Mouse (Mus musculus) left cerebral cortex, postnatal 14 days (tissue): ENCODE measurements around the gene Hmga1b. TPM values are rescaled to one million over a fixed set of nuclear protein-coding genes. Genes with fewer than 3 reads are reported as not detected.

Experiments
- DNase-seq, 2 experiments: peaks; one replicate each; pipeline ENCODE4 v3.0.0; 2021 to 2022; ENCODE audit warnings: low spot score in 2 of 2, mixed read lengths in 1 of 2
- intact Hi-C: fragments of 180-260 bp; cut with DNase I; formaldehyde crosslinking; loops from one replicate; pipeline ENCODE4 v1.15.1; 2025
- total RNA-seq, 2 experiments: library from RNA; stranded (reverse); gene quantifications; 2 replicates each; pipeline ENCODE4 v1.2.3; 2021

Hmga1b gene
- total RNA-seq, 2 experiments from 2014 or later, result 25.9 to 30.1 TPM

GRCm38 (mm10) chr11:120805375-120806298 lies 43.0 kb downstream of the Hmga1b start:
- intact Hi-C loops, result no loop called here
- no peak for DNase-seq

- intact Hi-C loops, result no loop called here
These were observed 45.4 kb downstream of the Hmga1b start for GRCm38 (mm10) chr11:120808010-120808409.

GRCm38 (mm10) chr11:120812068-120812467 lies 49.5 kb downstream of the Hmga1b start:
- no peak for DNase-seq
- intact Hi-C loops, result no loop called here

More at GRCm38 (mm10) chr11:120808010-120808409, 45.4 kb downstream of the Hmga1b start:
- no peak for DNase-seq

Other genes starting within 250 kb of the Hmga1b start
- under 1 TPM; 0.17 to 0.18 TPM for gene Gcgr, start 232.1 kb upstream of the Hmga1b start, total RNA-seq
- 100 to 1,000 TPM in 1 of 2 experiments, 10 to 100 TPM in 1; 95.9 to 101 TPM for gene Mcrip1, start 213.1 kb upstream of the Hmga1b start, total RNA-seq
- gene Ppp1r27, start 211.7 kb upstream of the Hmga1b start, total RNA-seq, result not detected
- gene P4hb, start 189.5 kb upstream of the Hmga1b start, total RNA-seq, result 100 to 1,000 TPM; 125 to 127 TPM
- gene Arhgdia, start 181.2 kb upstream of the Hmga1b start, total RNA-seq, result 100 to 1,000 TPM; 397 to 401 TPM
- 10 to 100 TPM; 65.4 to 72.9 TPM for gene Alyref, start 164.4 kb upstream of the Hmga1b start, total RNA-seq
- 100 to 1,000 TPM in 1 of 2 experiments, 10 to 100 TPM in 1; 99.6 to 100 TPM for gene Anapc11, start 164.4 kb upstream of the Hmga1b start, total RNA-seq
- 1 to 10 TPM in 1 of 2 experiments, under 1 TPM in 1; 0.97 to 1.0 TPM for gene Npb, start 154.3 kb upstream of the Hmga1b start, total RNA-seq
- 100 to 1,000 TPM; 131 to 134 TPM for gene Pcyt2, start 144.9 kb upstream of the Hmga1b start, total RNA-seq
- gene Sirt7, start 137.6 kb upstream of the Hmga1b start, total RNA-seq, result 10 to 100 TPM; 34.7 to 42.4 TPM
- gene Mafg, start 129.2 kb upstream of the Hmga1b start, total RNA-seq, result 10 to 100 TPM; 84.3 to 94.3 TPM
- gene Pycr1, start 119.0 kb upstream of the Hmga1b start, total RNA-seq, result 1 to 10 TPM; 3.8 to 4.0 TPM
- gene Myadml2, start 114.6 kb upstream of the Hmga1b start, total RNA-seq, result 1 to 10 TPM; 5.9 to 6.0 TPM
- 1 to 10 TPM; 5.7 to 8.9 TPM for gene Notum, start 101.6 kb upstream of the Hmga1b start, total RNA-seq
- gene Aspscr1, start 89.8 kb upstream of the Hmga1b start, total RNA-seq, result 10 to 100 TPM; 50.0 to 59.5 TPM
- 10 to 100 TPM; 26.8 to 30.2 TPM for gene Cenpx, start 49.1 kb upstream of the Hmga1b start, total RNA-seq
- gene Lrrc45, start 48.9 kb upstream of the Hmga1b start, total RNA-seq, result 10 to 100 TPM; 57.2 to 60.1 TPM
- gene Rac3, start 41.3 kb upstream of the Hmga1b start, total RNA-seq, result 10 to 100 TPM; 92.2 to 99.5 TPM
- 1 to 10 TPM; 5.7 to 7.8 TPM for gene Dcxr, start 35.5 kb upstream of the Hmga1b start, total RNA-seq
- gene Cbr2, start 30.7 kb upstream of the Hmga1b start, total RNA-seq, result 1 to 10 TPM; 1.5 to 3.0 TPM
- 10 to 100 TPM; 75.3 to 79.6 TPM for gene Rfng, start 21.4 kb downstream of the Hmga1b start, total RNA-seq
- gene Gps1, start 21.5 kb downstream of the Hmga1b start, total RNA-seq, result 100 to 1,000 TPM; 141 to 144 TPM
- gene Dus1l, start 33.6 kb downstream of the Hmga1b start, total RNA-seq, result 10 to 100 TPM; 44.2 to 49.0 TPM
- gene Fasn, start 61.8 kb downstream of the Hmga1b start, total RNA-seq, result 100 to 1,000 TPM; 207 to 211 TPM
- gene Ccdc57, start 170.1 kb downstream of the Hmga1b start, total RNA-seq, result 1 to 10 TPM; 6.2 to 7.0 TPM
- gene Slc16a3, start 185.7 kb downstream of the Hmga1b start, total RNA-seq, result 1 to 10 TPM; 3.2 to 4.2 TPM
- 100 to 1,000 TPM; 112 to 115 TPM for gene Csnk1d, start 228.5 kb downstream of the Hmga1b start, total RNA-seq